Mouse (Mus musculus) forebrain, embryonic 11.5 days (tissue): ENCODE measurements around the gene Rnf141. TPM values are rescaled to one million over a fixed set of nuclear protein-coding genes. Genes with fewer than 3 reads are reported as not detected.

Experiments used
- ATAC-seq: fragments of 200-750 bp; cut with Nextera tagmentation; replicated peaks from 2 replicates; pipeline ENCODE4 v1.8.0; 2017; ENCODE audit warnings: moderate TSS enrichment; ENCODE audit not compliant: low FRiP score
- DNase-seq: peaks from one replicate; pipeline ENCODE4 v3.0.0-alpha.2; 2017; ENCODE audit warnings: low spot score
- H3K27ac ChIP-seq: fragments of 300-500 bp; sonication (generic); 2 replicates; pipeline ENCODE4 v1.5.1; 2014; ENCODE audit warnings: low read depth, low read length
- H3K27me3 ChIP-seq: fragments of 300-500 bp; sonication (generic); 2 replicates; pipeline ENCODE4 v1.6.1; 2014; ENCODE audit warnings: mild to moderate bottlenecking, low read length, mixed read lengths; ENCODE audit not compliant: control insufficient read depth, insufficient read depth
- H3K36me3 ChIP-seq: fragments of 300-500 bp; sonication (generic); 2 replicates; pipeline ENCODE4 v1.6.1; 2014; ENCODE audit warnings: mild to moderate bottlenecking, low read length, moderate library complexity, mixed read lengths; ENCODE audit not compliant: control insufficient read depth, insufficient read depth
- H3K4me1 ChIP-seq: fragments of 300-500 bp; sonication (generic); replicated peaks from 2 replicates; pipeline ENCODE4 v1.6.1; 2014; ENCODE audit warnings: low read length, mixed read lengths; ENCODE audit not compliant: control insufficient read depth, insufficient read depth
- H3K4me2 ChIP-seq: fragments of 300-500 bp; sonication (generic); 2 replicates; pipeline ENCODE4 v1.6.1; 2014; ENCODE audit warnings: low read depth, mild to moderate bottlenecking, low read length, moderate library complexity, mixed read lengths; ENCODE audit not compliant: severe bottlenecking
- H3K4me3 ChIP-seq: fragments of 300-500 bp; sonication (generic); 2 replicates; pipeline ENCODE4 v1.5.1; 2014; ENCODE audit warnings: low read depth, low read length
- H3K9ac ChIP-seq: fragments of 300-500 bp; sonication (generic); 2 replicates; pipeline ENCODE4 v1.6.1; 2014; ENCODE audit warnings: low read length
- H3K9me3 ChIP-seq: fragments of 300-500 bp; sonication (generic); 2 replicates; pipeline ENCODE4 v1.6.1; 2016; ENCODE audit warnings: low read length, mixed read lengths; ENCODE audit not compliant: control insufficient read depth
- WGBS: fragments of 180-500 bp; shearing (Covaris S2); extraction: QIAGEN DNeasy Blood & Tissue Kit; methylation state at CpG from one replicate; pipeline ENCODE4 v1.1.7; 2014; 5-methylcytosine and 5-hydroxymethylcytosine counted together
- polyA plus RNA-seq: library from polyadenylated mRNA; unstranded; fragments of >200 nt; fragmentation: Nextera tagmentation; extraction: Ambion mirVana; gene quantifications from 2 replicates; pipeline ENCODE4 v1.2.1, GENCODE M21; 2014

Rnf141 gene
- polyA plus RNA-seq, 1 experiment from 2014 or later, result 30.6 TPM

DNA sequence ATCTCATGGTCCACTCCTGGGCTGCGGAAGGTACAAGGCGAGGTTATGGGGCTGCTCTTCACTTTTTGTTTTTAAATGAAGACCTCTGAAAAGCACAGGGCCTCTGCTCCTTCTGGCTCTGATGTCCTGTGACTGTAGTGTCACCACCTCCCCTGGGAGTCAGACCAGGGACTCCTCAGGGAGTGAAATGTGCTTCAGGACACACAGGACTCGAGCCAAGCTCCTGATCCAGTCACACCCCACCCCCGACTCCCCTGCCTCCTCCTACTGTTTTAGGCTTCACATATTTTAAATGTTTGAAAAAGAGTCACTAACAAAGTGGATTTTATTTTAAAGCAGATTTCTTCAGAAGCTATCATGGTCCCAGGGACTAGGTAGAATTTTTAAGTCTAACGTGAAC is 32.7 kb downstream of the Rnf141 start:
- 85% methylated on average over 5 of the region's 5 CpGs for WGBS
- no peak for ATAC-seq
- DNase-seq, result no peak
- H3K4me1 ChIP-seq, result no peaks in the 10 kb centered on the region
- H3K9ac ChIP-seq, result no peak overlapping the region
- H3K27me3 ChIP-seq, result no peaks in the 10 kb centered on the region
- no peaks in the 10 kb centered on the region for H3K36me3 ChIP-seq
- H3K9me3 ChIP-seq, result no peaks in the 10 kb centered on the region
- no peak overlapping the region for H3K27ac ChIP-seq
- H3K4me3 ChIP-seq, result no peak overlapping the region
- no peak overlapping the region for H3K4me2 ChIP-seq

DNA sequence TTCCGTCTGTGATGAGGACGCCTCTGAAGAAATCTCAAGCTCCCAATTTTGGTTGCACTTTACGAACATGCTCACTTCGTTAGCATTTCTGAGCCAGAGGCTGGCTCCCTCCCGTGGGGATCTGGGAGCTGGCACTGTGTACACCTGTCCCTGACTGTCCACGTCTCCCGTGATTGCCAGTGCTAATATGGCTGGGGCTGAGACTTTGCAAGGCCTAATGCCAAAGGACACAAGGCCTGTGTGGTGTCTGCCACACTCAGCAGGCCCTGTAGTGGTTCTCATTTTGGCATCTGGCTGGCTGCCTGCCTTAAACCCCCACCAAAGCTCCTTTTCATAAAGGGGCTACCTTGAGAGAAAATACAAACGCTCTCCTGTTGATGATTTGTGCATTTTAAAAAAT is 33.3 kb downstream of the Rnf141 start:
- Histone ChIP-seq H3K9me3 (no peaks in the 10 kb centered on the region), H3K4me2 (no peak overlapping the region), H3K9ac (no peak overlapping the region), H3K27ac (no peak overlapping the region), H3K27me3 (no peaks in the 10 kb centered on the region), H3K4me1 (no peaks in the 10 kb centered on the region), H3K36me3 (no peaks in the 10 kb centered on the region), H3K4me3 (no peak overlapping the region)
- DNase-seq, result no peak
- ATAC-seq, result no peak
- WGBS, result 88% methylated on average over 8 of the region's 8 CpGs

GRCm38 (mm10) chr7:110809585-110810557 is 34.4 kb downstream of the Rnf141 start:
- ATAC-seq, result no peak
- no peak overlapping the region for H3K9ac ChIP-seq
- no peak overlapping the region for H3K4me3 ChIP-seq
- no peak overlapping the region for H3K27ac ChIP-seq
- DNase-seq, result no peak
- WGBS, result 88% methylated on average over 18 of the region's 18 CpGs
- H3K27me3 ChIP-seq, result no peaks in the 10 kb centered on the region
- no peaks in the 10 kb centered on the region for H3K9me3 ChIP-seq
- no peak overlapping the region for H3K4me2 ChIP-seq
- H3K36me3 ChIP-seq, result no peaks in the 10 kb centered on the region
- no peaks in the 10 kb centered on the region for H3K4me1 ChIP-seq

- WGBS, result 76% methylated on average over 3 of the region's 3 CpGs
- no peaks in the 10 kb centered on the region for H3K27me3 ChIP-seq
- no peak overlapping the region for H3K4me3 ChIP-seq
- no peaks in the 10 kb centered on the region for H3K36me3 ChIP-seq
- H3K4me2 ChIP-seq, result no peak overlapping the region
- no peaks in the 10 kb centered on the region for H3K4me1 ChIP-seq
- no peak overlapping the region for H3K9ac ChIP-seq
- DNase-seq (no peak), ATAC-seq (no peak)
- H3K9me3 ChIP-seq, result no peaks in the 10 kb centered on the region
- H3K27ac ChIP-seq, result no peak overlapping the region
Measured at GRCm38 (mm10) chr7:110808962-110809361, 35.3 kb downstream of the Rnf141 start.

DNA sequence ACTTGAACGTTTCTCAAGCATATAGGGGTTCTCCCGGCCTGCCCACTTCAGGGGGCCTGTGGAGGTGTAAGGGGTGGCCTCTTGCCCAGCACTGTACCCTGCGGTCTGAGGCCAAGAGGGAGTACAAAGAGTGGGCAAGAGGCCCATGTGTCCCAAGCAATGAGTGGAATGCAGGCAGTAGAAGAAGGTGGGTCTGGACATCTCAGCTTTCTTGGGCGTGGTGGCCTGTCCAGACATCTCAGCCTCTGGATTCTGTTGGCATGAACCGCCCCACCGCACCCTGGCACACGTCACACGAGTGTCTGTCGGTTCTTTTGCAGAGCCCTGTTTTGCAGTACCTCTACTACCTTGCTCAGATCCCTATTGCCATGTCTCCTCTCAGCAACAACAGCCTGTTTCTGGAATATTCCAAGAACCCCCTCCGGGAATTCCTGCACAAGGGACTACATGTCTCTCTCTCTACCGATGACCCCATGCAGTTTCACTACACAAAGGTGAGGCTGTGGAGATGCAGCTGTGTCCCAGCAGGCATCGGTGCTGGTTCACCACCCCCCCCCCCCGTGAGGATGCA is 36.7 kb downstream of the Rnf141 start:
- H3K27ac ChIP-seq, result no peak overlapping the region
- 93% methylated on average over 13 of the region's 13 CpGs for WGBS
- no peaks in the 10 kb centered on the region for H3K9me3 ChIP-seq
- no peak overlapping the region for H3K4me2 ChIP-seq
- H3K36me3 ChIP-seq, result no peaks in the 10 kb centered on the region
- H3K9ac ChIP-seq, result no peak overlapping the region
- no peak overlapping the region for H3K4me3 ChIP-seq
- ATAC-seq (no peak), DNase-seq (no peak)
- H3K27me3 ChIP-seq, result no peaks in the 10 kb centered on the region
- H3K4me1 ChIP-seq, result no peaks in the 10 kb centered on the region

GRCm38 (mm10) chr7:110804266-110804665 is 40.0 kb downstream of the Rnf141 start:
- ATAC-seq, result no peak
- no peak overlapping the region for H3K4me2 ChIP-seq
- no peak overlapping the region for H3K4me3 ChIP-seq
- no peak overlapping the region for H3K9ac ChIP-seq
- no peaks in the 10 kb centered on the region for H3K36me3 ChIP-seq
- 84% methylated on average over 3 of the region's 3 CpGs for WGBS
- H3K27ac ChIP-seq, result no peak overlapping the region
- H3K27me3 ChIP-seq, result no peaks in the 10 kb centered on the region
- H3K4me1 ChIP-seq, result no peaks in the 10 kb centered on the region
- no peak for DNase-seq
- no peaks in the 10 kb centered on the region for H3K9me3 ChIP-seq

DNA sequence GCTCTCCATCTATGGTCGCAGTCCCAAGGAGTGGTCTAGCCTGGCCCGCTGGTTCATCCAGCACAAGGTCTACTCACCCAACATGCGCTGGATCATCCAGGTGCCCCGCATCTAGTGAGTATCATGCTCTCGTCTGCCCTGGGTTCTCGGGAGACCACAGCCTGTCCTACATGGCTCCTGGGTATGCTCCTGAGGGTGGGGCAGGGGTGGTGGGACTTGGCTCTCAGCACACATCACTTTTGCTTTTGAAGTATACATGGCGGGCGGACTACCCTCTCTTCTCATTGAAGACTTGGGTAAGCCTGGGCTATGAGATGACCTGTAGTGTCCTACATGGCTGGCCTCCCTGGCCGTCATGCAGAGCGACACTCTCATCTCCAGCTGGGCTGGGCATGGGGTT is 41.1 kb downstream of the Rnf141 start:
- Histone ChIP-seq H3K4me2 (no peak overlapping the region), H3K4me3 (no peak overlapping the region), H3K4me1 (no peaks in the 10 kb centered on the region), H3K9me3 (no peaks in the 10 kb centered on the region), H3K27me3 (no peaks in the 10 kb centered on the region), H3K9ac (no peak overlapping the region), H3K36me3 (no peaks in the 10 kb centered on the region), H3K27ac (no peak overlapping the region)
- ATAC-seq, result no peak
- WGBS, result 94% methylated on average over 10 of the region's 10 CpGs
- no peak for DNase-seq

- ATAC-seq, result no peak
- Histone ChIP-seq H3K9me3 (no peaks in the 10 kb centered on the region), H3K36me3 (no peaks in the 10 kb centered on the region), H3K4me1 (no peaks in the 10 kb centered on the region), H3K4me2 (no peak overlapping the region), H3K4me3 (no peak overlapping the region), H3K9ac (no peak overlapping the region), H3K27ac (no peak overlapping the region), H3K27me3 (no peaks in the 10 kb centered on the region)
- WGBS, result 2% methylated on average over 4 of the region's 4 CpGs
- DNase-seq, result peak; percentile 85
Measured at GRCm38 (mm10) chr7:110801028-110801427, 43.2 kb downstream of the Rnf141 start.
